Mouse (Mus musculus) left cerebral cortex, postnatal 4 days (tissue): ENCODE measurements around the gene Zfp990. TPM values are rescaled to one million over a fixed set of nuclear protein-coding genes. Genes with fewer than 3 reads are reported as not detected.
"Not testable (repeated sequence)": the region's sequence is repeated elsewhere in the genome, so short reads cannot be mapped to it uniquely, and the experiment has no call there.

ENCODE experiments used
- DNase-seq: peaks from one replicate; pipeline ENCODE4 v3.0.0-alpha.2; 2022
- intact Hi-C: fragments of 180-260 bp; cut with DNase I; formaldehyde crosslinking; loops from one replicate; pipeline ENCODE4 v1.15.1; 2025
- total RNA-seq, 2 experiments: library from RNA; stranded (reverse); gene quantifications; 2 replicates each; pipeline ENCODE4 v1.2.3; 2021

Zfp990 gene
- total RNA-seq = 1 to 10 TPM; 1.4 to 1.8 TPM

DNA sequence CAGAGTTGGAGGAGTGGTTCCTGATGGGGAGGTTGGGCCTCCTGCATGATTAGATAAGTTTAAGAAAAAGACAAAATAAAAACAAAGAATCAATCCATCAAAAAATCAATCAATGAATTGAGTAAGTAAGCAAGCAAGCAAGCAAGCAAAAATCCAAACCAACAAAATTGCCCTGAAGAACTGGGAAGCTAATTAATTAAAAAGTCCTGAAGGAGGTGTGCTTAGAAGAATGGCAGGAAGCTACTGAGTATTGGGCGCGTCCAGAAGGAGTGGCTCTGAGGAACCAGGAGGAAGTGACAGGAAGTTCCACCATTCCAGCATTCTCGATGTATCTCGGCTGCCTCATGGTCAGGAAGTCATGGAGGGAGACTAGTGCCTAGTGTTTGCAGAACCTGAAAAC is at the start of gene Zfp990:
TSS of gene Zfp990 (plus strand) at position 301 of the 400 bp plus-strand sequence.
- DNase-seq, intact Hi-C loops: not testable (repeated sequence)

DNA sequence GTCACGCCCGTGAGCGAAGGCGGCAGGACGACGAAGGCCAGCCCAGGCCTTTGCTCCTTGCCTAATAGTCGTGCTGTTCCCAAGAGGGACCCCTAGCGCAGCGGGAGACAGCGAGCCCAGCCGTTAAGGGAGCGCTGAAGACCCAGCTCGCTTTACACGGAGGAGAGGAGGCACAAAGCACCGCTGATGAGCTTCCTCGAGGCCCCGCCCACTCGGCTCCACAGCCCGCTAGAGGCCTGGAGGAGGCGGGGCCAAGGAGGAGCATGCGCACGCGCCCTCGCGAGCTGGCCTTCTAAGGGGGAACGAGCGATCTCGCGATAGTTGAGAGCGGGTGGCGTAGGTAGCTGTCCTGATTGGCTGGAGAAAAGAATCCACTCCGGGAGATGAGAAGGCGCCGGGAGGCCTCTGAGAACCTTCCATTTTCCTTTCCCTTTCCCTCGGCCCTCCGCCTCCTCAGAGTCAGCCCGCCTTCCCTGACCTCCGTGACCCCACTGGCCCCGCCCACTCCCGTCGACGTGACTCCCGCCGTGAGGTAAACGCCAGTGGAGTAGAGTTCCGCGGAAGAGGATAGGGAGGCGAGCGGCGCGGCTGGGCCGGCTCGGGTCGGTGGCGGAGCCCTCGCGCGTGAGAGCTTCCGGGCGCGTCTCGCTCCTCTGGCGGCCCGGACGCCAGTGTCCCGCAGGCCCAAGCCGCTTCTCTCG is 46.9 kb upstream of the Zfp990 start:
- intact Hi-C loops = not testable (repeated sequence)
- DNase-seq = peak; percentile 3

DNA sequence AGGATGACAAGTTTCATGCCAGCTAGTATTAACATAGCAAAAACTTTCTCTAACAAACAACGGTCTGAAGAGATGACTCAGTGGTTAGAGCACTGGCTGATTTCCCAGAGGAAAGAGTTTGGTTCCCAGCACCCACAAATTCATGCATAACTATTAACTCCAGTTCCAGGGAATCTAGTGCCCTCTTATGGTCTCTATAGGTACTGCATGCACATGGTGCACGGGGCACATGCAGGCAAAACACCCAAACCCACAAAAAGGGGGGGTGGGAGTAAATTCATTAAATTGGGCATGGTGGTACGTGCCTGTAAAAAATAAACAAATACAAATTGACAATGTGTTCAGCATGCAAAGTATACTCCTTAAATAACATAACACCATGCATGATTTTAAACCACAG is 32.4 kb upstream of the Zfp990 start:
- DNase-seq = no peak
- intact Hi-C loops = no loop called here

DNA sequence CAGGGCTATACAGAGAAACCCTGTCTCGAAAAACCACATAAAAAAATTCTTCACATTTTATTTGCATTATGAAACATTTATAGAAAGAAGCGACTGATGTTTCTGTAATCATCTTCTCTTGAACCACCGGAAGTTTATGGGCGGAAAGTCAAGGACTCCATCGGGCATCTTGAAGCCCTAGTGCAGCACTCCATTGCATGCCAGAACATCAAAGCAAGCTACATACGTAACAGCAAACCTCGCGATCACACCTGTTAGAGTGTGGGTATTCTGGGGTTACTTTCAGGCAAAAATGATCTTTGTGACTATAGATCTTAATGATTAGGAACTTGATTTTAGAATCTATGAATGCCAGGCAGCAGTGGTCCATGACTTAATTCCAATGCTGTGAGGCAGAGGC is 29.9 kb upstream of the Zfp990 start:
- intact Hi-C loops, DNase-seq: not testable (repeated sequence)

DNA sequence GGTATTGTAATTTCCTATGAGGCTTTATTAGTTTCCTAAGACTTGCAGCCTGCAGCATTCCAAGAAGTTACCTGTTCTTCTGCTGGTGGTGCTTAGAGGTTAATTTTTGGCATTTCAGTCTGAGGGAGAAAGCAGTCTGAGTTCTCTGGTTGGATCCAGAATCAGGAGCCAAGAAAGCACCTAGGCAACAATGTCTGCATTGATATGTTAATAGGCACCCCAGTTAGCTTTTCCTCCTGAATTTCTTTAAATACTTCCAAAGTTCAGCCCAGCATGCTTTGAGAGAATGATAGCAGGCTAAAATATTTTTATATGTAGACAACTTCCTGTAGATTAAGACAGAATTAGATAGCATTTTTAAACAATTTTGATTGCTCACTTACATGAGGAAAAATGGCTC is 21.2 kb upstream of the Zfp990 start:
- intact Hi-C loops = no loop called here
- DNase-seq = no peak

DNA sequence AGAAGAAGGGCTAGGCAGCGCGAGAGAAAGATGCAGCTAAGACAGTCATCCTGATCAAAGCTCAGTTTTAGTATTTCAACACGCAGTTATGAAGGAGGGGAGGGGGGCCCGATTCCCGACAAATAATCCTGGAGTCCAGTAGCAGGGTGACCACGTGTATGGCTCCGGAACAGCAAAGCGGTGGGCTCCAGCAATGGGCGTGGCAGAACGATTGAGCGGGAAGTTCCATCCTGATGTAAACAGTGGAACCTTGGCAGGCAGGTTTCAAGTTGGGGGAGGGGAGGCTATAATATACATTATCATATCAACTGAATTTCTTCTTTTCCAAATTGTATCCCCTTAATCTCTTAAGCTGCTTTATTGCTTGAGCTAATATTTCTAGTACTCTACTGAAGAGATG is 18.4 kb upstream of the Zfp990 start:
- intact Hi-C loops = no loop called here
- no peak for DNase-seq

DNA sequence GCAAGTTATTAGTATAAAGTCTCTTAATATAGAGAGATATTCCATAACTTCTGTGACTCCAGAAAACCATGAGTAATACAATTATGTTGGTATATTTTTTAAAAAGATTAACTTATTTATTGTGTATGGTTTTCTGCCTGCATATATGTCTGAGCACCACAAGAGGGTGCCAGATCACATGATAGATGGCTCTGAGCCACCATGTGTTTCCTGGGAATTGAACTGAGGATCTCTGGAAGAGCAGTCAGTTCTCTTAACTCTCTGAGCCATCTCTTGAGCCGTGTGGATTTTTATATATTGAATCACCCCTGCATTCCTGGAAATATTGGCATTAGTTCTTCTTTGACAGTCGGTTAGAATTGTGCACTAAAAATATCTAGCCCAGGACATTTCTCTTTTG is 17.2 kb upstream of the Zfp990 start:
- intact Hi-C loops, DNase-seq: not testable (repeated sequence)

DNA sequence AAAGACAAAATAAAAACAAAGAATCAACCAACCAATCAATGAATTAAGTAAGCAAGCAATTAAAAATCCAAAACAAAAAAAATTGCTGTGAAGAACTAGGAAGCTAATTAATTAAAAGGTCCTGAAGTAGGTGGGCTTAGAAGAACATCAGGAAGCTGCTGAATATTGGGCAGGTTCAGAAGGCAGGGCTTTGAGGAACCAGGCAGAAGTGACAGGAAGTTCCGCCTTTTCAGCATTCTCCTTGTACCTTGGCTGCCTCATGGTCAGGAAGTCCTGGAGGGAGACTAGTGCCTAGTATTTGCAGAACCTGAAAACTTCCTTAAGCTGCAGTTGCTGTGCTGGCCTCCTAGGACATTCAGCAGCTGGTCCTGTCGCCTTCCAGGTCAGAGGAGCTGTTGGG is 4.1 kb downstream of the Zfp990 start:
- intact Hi-C loops, DNase-seq: not testable (repeated sequence)

DNA sequence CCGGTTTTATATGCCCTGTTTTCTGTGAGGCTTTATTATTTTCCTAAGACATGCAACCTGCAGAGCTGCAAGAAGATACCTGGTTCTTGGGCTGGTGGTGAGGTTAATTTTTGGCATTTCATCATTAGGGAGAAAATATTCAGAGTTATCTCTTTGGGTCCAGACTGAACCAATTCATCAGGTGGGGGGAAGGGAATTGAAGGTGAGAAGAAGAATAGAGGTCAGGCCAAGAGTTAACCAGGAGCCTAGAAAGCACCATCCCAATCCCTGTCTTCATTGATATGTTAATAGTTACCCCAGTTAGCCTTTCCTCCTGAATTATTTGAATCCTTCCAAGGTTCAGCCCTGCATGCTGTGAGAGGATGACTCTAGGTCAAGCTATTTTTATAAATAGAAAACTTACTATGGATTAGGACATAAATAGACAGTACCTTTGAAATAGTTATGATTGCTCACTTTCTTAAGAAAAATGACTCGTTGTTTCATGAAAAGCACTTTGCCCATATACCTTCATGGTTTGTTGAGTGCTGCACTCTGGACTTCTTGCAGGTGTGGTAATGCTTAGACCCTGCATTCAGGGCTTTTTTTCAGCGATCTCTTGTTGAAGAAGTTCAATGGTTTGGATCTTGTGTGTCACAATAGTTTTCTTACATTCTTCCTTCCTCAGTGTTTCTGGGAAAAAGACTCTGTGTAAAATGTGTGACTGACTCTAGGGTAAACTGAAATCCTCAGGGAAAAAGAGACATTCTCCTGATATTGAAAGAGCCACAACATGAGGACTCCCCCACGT is 5.4 kb downstream of the Zfp990 start:
- intact Hi-C loops, DNase-seq: not testable (repeated sequence)

DNA sequence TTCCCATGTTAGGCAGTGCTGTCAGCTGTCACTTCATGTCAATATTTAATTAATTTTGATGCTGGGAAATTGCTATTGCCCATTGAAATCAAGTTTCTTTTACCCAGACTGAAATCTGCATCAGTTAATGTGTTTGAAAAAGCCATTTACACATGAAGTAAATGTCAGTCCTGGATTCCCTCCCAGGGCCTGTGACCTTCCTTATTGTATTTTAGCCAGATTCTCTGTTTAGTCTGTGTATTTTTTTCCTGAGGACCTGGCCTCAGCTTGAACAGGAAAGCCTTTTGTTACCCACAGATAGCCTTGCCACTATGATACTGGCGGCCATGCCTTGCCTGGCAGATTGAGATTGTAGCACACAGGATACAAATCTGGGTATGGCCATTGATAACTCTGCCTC is 6.8 kb downstream of the Zfp990 start:
- intact Hi-C loops, DNase-seq: not testable (repeated sequence)

DNA sequence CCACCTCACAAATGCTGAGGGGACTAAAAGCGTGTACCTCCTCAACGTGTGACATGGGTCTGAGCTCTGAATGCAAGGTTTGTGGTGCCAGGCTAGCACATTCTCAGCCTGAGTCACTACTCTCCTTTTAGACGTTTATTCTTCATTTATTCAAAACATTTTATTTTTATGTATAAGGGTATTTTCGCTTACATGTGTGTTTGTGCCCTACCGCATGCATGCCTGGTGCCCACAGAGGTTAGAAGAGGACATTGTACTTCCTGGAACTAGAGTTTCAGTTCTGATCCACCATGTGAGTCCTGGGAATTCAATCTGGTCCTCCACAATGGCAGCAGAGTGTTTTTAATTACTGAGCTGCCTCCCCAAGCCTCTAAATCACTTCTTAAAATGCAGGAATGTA is 33.3 kb downstream of the Zfp990 start:
- DNase-seq = not testable (repeated sequence)

DNA sequence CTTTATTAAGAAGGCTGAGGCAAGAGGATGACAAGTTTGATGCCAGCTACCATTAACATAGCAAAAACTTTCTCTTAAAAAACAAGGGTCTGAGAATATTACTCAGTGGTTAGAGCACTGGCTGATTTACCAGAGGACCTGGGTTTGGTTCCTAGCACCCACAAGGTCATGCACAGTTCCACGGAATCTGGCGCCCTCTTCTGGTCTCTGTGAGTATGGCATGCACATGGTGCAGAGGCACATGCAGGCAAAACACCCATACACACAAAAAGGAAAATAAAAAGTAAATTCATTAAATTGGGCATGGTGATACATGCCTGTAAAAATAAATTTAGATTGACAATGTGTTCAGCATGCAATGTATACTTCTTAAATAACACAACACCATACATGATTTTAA is 34.5 kb downstream of the Zfp990 start:
- DNase-seq, intact Hi-C loops: not testable (repeated sequence)

More for the DNA sequence above, 33.3 kb downstream of the Zfp990 start:
- intact Hi-C loops = not testable (repeated sequence)

DNA sequence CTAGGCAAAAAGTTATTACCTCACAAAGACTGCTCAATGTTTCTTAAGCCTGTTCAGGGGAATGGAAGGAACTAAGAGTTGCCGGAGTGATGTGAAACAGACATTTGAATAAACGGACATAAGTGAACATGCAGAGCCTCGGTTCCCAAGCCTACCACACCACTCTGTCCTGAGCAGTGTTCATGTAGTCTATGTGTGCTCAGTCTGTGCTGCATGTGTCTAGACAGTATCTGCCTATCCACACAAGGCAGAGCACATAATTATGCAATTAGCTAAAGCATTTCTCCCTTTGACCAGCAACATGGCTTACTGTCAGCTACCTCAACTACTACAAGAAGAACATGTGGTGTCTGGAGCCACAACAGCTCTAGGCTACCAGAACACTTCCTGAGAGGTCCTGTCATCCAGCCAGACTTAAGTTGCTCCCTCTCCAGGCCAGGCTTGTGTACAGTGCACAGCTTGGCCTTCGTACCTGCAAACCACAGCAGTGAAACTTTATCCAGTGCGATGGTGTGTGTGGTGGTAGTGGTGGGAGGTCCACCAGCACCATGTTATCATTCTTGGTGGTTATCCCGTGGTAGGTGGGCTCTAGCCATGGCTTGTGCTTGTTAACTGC is 35.3 kb downstream of the Zfp990 start:
- intact Hi-C loops = not testable (repeated sequence)

DNA sequence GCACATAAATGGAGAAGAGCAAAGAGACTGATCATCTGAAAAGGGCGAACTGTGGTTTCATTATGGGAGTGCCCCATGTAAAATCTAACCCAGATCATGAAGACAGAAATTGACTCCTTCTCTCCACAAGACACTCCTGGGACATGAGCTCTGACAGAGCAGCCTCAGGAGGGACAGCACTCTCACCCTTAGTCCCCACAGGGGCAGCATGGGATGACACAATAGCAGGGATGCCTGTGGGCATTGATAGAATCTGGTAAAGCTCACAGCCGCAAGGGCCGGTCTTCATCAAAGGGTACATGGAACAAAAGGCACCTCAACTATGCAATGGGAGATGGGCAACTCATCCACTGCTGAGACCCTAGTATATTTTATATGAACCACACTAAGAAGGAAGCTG is 35.9 kb downstream of the Zfp990 start:
- intact Hi-C loops, DNase-seq: not testable (repeated sequence)

More for the DNA sequence above, 35.3 kb downstream of the Zfp990 start:
- not testable (repeated sequence) for DNase-seq

DNA sequence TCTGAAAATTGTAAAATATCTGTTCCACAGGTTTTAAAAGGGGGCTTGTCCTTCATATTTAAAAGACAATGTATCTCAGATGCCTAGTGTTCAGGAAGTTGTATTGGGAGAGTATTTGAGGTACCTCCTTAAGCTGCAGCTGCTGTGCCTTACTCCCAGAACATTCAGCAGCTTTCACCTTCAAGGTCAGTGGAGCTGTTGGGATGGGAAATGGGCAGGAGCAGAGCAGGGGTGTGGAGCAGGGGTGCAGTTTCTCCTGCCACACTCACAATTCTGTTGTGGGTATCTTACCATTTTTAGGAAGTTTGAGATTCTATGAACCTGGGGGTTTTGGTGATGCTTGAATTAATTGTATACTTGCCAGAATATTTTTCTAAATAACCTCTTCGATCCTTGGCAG is 46.1 kb downstream of the Zfp990 start:
- intact Hi-C loops = no loop called here

DNA sequence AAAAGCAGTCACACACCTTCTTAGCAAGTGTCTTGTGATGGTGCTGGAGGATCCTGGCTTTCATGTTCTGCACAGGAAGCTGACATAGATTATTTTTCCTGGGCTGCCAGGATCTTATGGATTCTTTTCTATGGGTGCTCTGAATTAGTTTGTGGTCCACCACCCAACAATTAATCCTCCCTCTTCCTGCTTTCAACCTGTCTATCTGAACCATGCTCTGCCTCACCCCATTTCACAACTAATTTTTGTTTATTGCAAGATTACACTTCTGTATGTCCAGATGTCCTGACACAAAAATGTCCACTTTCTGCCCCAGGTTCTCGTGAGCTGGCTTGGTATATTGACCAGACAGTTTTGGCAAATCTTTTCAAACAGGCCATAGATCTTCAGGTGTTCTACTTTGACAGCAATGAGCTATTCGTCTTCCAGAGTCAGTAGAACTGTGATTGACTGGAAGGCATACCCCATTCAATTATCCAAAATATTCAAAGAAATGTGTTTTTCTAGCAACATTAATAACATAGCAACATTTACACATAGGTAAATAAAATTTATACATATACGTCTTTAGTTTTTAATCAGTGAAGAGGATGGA is 49.0 kb downstream of the Zfp990 start:
- DNase-seq = no peak
- intact Hi-C loops = loop anchor here (2.0 kb wide), 1 partner anchor 1959 kb away; no protein-coding TSS in a partner anchor

More for the DNA sequence above, 46.1 kb downstream of the Zfp990 start:
- DNase-seq = no peak

DNA sequence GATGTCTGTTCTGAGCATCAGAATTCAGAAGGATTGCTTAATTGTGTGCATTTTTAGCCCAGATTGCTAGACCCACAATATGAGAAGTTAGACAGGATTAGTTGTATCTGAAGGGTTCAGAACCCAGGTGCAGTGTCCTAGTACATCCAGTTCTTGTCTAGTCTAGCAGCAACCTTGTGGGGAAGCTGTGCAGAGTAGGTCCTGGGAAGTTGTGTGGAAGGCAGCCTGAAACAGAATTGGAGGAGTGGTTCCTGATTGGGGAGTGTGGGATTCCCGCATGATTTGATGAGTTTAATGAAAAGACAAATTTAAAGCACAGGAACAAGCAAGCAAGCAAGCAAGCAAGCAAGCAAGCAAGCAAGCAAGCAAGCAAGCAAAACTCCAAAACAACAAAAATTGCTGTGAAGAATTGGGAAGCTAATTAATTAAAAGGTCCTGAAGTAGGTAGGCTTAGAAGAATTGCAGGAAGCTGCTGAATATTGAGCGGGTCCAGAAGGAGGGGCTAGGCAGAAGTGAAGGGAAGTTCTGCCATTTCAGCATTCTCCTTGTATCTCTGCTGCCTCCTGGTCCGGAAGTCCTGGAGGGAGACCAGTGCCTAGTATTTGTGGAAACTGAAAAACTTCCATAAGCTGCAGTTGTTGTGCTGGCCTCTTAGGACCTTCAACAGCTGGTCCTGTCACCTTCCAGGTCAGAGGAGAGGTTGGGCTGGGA is 53.7 kb downstream of the Zfp990 start:
- intact Hi-C loops = no loop called here
- no peak for DNase-seq

DNA sequence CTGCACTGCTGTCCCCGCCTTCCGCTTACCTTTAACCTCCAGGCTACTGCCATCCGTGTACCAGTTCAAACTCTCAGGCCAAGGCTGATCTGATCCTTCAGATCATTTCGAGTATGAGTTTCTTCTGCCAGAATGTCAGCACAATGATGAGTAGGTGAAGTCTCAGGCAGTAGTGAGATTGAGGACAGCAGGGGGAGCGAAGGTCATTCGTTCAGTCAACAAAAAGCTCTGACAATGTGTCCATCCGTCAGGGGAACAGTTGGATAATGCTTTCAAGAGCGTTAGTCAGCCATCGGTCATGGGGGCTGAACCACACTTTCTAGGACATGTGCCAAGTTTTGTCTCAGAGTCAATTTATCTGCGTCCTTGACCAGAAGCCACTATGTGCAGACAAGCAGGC is 59.9 kb downstream of the Zfp990 start:
- intact Hi-C loops, DNase-seq: not testable (repeated sequence)

DNA sequence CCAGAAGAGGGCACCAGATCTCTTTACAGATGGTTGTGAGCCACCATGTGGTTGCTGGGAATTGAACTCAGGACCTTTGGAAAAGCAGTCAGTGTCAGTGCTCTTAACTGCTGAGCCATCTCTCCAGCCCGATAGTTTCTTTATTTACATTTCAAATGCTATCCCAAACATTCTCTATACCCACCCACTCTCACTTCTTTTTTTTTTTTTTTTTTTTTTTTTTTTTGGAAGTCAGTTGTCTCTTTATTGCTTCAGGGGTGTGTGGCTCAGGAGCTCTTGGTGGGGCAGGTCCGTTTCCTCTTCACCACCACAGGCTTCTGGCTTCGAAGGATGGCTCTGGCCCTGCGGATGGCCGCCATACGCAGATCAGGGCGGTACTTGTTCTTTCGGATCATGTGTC is 66.1 kb downstream of the Zfp990 start:
- DNase-seq, intact Hi-C loops: not testable (repeated sequence)

DNA sequence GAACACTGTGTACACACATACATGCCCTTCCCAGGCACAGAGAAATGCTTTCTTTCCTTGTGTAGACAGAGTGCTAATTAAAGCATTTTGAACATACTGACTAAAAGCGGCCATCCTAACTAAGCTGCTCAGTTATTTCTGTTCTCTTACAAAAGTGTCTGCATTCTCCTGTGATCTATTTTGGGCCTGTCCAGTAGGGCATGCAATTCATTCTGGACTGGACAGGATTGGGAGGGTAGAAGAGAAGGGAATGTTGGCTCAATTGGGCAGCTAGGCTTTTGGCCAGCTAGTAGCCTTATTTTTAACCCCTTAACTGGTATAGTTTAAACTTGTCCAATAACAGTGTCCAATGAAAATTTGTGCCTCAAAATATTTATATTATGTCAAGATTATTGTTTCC is 69.8 kb downstream of the Zfp990 start:
- intact Hi-C loops, DNase-seq: not testable (repeated sequence)
